Mouse (Mus musculus): ENCODE data around the gene Dennd2d.

- no peak for TF ChIP-seq GATA1 (IDR thresholded peaks at IDR 0.05; ENCODE audit: low read length)
- no peak for TF ChIP-seq TAL1 (IDR thresholded peaks at IDR 0.05; ENCODE audit: low read length)
Observed at GRCm38 (mm10) chr3:106548971-106549370, 66.8 kb downstream of the Dennd2d start.
